Mouse (Mus musculus) heart, postnatal 0 days (tissue): ENCODE data around the gene Prr22.
A peak's percentile ranks its signal among the peaks of the same experiment; 100 is the strongest.

Experiments
- CTCF ChIP-seq: IDR thresholded peaks from 2 replicates; pipeline ENCODE4 v1.5.1; 2016; ENCODE audit warnings: antibody characterized with exemption, control low read depth, low read depth
- EP300 ChIP-seq: IDR thresholded peaks from 2 replicates; pipeline ENCODE4 v1.6.1; 2016; ENCODE audit warnings: antibody characterized with exemption, low read depth

DNA sequence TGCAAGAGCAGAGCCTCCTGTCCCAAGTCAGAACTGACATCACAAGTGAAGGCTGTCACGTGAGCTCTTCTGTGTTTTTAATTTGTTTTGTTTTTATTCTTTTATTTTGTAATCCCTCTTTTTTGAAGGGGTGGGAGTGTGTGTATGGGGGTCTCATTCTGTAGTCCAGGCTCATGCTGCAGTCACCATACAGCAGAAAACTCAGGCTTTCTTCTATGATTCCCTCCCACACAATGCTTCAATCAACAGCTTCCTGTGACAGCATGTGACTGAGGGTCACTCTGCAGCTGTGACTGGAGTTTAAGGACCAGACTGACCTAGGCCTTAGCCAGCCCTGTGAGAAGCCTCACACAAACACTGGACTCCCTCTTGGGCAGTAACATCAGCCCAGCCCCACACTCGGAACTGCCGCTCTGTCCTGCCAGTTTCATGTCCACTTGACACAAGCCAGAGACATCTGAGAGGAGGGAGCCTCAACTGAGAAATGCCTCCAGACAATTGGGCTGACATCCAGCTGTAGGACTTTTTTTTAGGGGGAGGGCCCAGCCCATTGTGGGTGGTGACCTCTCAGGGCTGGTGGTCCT, 8.8 kb downstream of the Prr22 start:
- TF ChIP-seq EP300 (peak; percentile 41), CTCF (no peak)
